Mouse (Mus musculus): ENCODE results near the gene Orm1. TPM values are rescaled to one million over a fixed set of nuclear protein-coding genes. Genes with fewer than 3 reads are reported as not detected.

Gene Orm1
- total RNA-seq, 2 experiments from 2014 or later = 0.62 to 5.0 TPM

Other genes starting within 250 kb of the Orm1 start
- 1 to 10 TPM in 1 of 2 experiments, not detected in 1; 1.1 TPM for gene Ambp, start 189.8 kb upstream of the Orm1 start, total RNA-seq (2021)
- not detected for gene Kif12, start 172.4 kb upstream of the Orm1 start, total RNA-seq (2021)
- gene Col27a1, start 130.6 kb upstream of the Orm1 start, total RNA-seq (2021) = under 1 TPM; 0.46 to 0.47 TPM
- gene Orm3, start 11.6 kb downstream of the Orm1 start, total RNA-seq (2021) = not detected
- gene Orm2, start 17.9 kb downstream of the Orm1 start, total RNA-seq (2021) = under 1 TPM in 1 of 2 experiments, not detected in 1; 0.47 TPM
- gene Akna, start 58.8 kb downstream of the Orm1 start, total RNA-seq (2021) = 1 to 10 TPM in 1 of 2 experiments, under 1 TPM in 1; 0.82 to 1.5 TPM
- gene Whrn, start 151.4 kb downstream of the Orm1 start, total RNA-seq (2021) = 1 to 10 TPM; 5.5 to 6.5 TPM
- gene Atp6v1g1, start 200.2 kb downstream of the Orm1 start, total RNA-seq (2021) = 100 to 1,000 TPM; 276 to 291 TPM
- gene Tmem268, start 214.2 kb downstream of the Orm1 start, total RNA-seq (2021) = 10 to 100 TPM; 15.8 to 16.4 TPM

Measured in gastrocnemius, adult 18-20 months (tissue).